9 mouse cellular contexts compared by ENCODE assay signal in genomic region chrX:101805512-101805911, GRCm38 (mm10). TPM values are rescaled to one million over a fixed set of nuclear protein-coding genes. Genes with fewer than 3 reads are reported as not detected.
DNase-seq lines count a peak whose midpoint lies in the region; ATAC-seq and TF ChIP-seq lines count a peak whose summit lies in the region.
"Had no signal": no experiment of that assay in that cellular context is flagged by ENCODE, and none has a peak within 500 bp of the region (broad histone marks: within the 10 kb centered on the region; RNA-seq: fewer than 3 reads in every experiment).

No protein-coding gene starts in this region.

- H3K4me2 ChIP-seq in kidney, embryonic 14.5 days (replicated peaks; ENCODE audit: low read depth, low read length), result no peak overlapping the region
- H3K4me2 ChIP-seq: heart, embryonic 13.5 days had no signal

- H3K9ac ChIP-seq in kidney, embryonic 14.5 days (ENCODE audit: low read depth, low read length), result no peak overlapping the region
- H3K9ac ChIP-seq: heart, embryonic 13.5 days had no signal

- no peak for TF ChIP-seq CTCF in kidney, adult 2 months (conservative IDR thresholded peaks at IDR 0.05; ENCODE audit: insufficient read depth, insufficient read length, low read depth, low read length)

- DNase-seq in kidney, adult 2 months, result peak; percentile 29
- DNase-seq in A20 (ENCODE audit: low read depth, low spot score) (peak; percentile 43), MEL-GATA-1-ER (ENCODE audit: extremely low read depth, low read depth) (peak; percentile 42)
- DNase-seq in embryo, embryonic 11.5 days (ENCODE audit: low read depth, low spot score), result peak; percentile 1
- no peak for DNase-seq in spleen, postnatal 4 days (ENCODE audit: low spot score in 2 of 2)
- DNase-seq in urinary bladder, postnatal 25 days (ENCODE audit: low spot score), result no peak

- no peaks in the 10 kb centered on the region for H3K36me3 ChIP-seq in kidney, adult 2 months (ENCODE audit: control insufficient read depth, insufficient read depth, low read length)
- H3K36me3 ChIP-seq in kidney, embryonic 14.5 days (ENCODE audit: control insufficient read depth, insufficient read depth, low read length), result no peaks in the 10 kb centered on the region
- H3K36me3 ChIP-seq: heart, embryonic 13.5 days had no signal

- 32% methylated on average over 2 of the region's 2 CpGs for WGBS in kidney, adult 2 months
- WGBS in kidney, embryonic 14.5 days, result 40% methylated on average over 2 of the region's 2 CpGs

- no peak overlapping the region for H3K4me3 ChIP-seq in kidney, adult 2 months (ENCODE audit: insufficient read depth, low read depth, low read length)
- no peak overlapping the region for H3K4me3 ChIP-seq in kidney, embryonic 14.5 days (ENCODE audit: low read length)
- H3K4me3 ChIP-seq: heart, embryonic 13.5 days had no signal

- no peak overlapping the region for H3K27ac ChIP-seq in kidney, adult 2 months (ENCODE audit: insufficient read depth, low read depth, low read length)
- H3K27ac ChIP-seq in kidney, embryonic 14.5 days (ENCODE audit: low read depth, low read length), result no peak overlapping the region
- H3K27ac ChIP-seq: heart, embryonic 13.5 days had no signal

- no peaks in the 10 kb centered on the region for H3K9me3 ChIP-seq in kidney, embryonic 14.5 days (ENCODE audit: control insufficient read depth, low read length)
- H3K9me3 ChIP-seq: heart, embryonic 13.5 days had no signal

- ATAC-seq in kidney, embryonic 14.5 days (ENCODE audit: low FRiP score, low TSS enrichment), result no peak

- no peaks in the 10 kb centered on the region for H3K27me3 ChIP-seq in kidney, adult 2 months (replicated peaks; ENCODE audit: control insufficient read depth, insufficient read depth, low read length)
- no peaks in the 10 kb centered on the region for H3K27me3 ChIP-seq in kidney, embryonic 14.5 days (ENCODE audit: control insufficient read depth, insufficient read depth, low read length)

- TF ChIP-seq POLR2A in kidney, adult 2 months (IDR thresholded peaks at IDR 0.05; ENCODE audit: low read depth, low read length), result no peak

- H3K4me1 ChIP-seq in kidney, adult 2 months (ENCODE audit: control insufficient read depth, insufficient read depth, low read length), result no peaks in the 10 kb centered on the region
- no peaks in the 10 kb centered on the region for H3K4me1 ChIP-seq in kidney, embryonic 14.5 days (ENCODE audit: control insufficient read depth, insufficient read depth, low read length)
- H3K4me1 ChIP-seq: heart, embryonic 13.5 days had no signal

RNA-seq across cellular contexts. Expression of gene 8030474K03Rik, which starts 11.1 kb away (rescaled TPM):
- not detected in 2 replicates for polyA plus RNA-seq in kidney, adult 2 months (2012; rRNA removed)
- polyA plus RNA-seq in kidney, embryonic 14.5 days (2014; fragmentation: Nextera tagmentation; extraction: Ambion mirVana), result 0.26 and 0.81 TPM in 2 replicates
- polyA plus RNA-seq: neural tube, embryonic 14.5 days had no signal

RNA-seq across cellular contexts. Expression of gene Gm4779, which starts 11.3 kb away (rescaled TPM):
- polyA plus RNA-seq in kidney, adult 2 months (2012; rRNA removed), result 0.13 TPM in 1 of 2 replicates, not detected in the other
- 0.56 and 0.81 TPM in 2 replicates for polyA plus RNA-seq in kidney, embryonic 14.5 days (2014; fragmentation: Nextera tagmentation; extraction: Ambion mirVana)
- polyA plus RNA-seq: neural tube, embryonic 14.5 days had no signal

RNA-seq across cellular contexts. Expression of gene Nhsl2, which starts 43.7 kb away (rescaled TPM):
- 3.2 and 4.0 TPM in 2 replicates for polyA plus RNA-seq in kidney, adult 2 months (2012; rRNA removed)
- 9.0 and 16.5 TPM in 2 replicates for polyA plus RNA-seq in kidney, embryonic 14.5 days (2014; fragmentation: Nextera tagmentation; extraction: Ambion mirVana)

Comparison
In these comparisons a context has a peak if more than half of its experiments do, and no peak if none do; other contexts are left out.
1. DNase-seq: peak in kidney, adult 2 months (single experiment), A20 (single experiment), MEL-GATA-1-ER (single experiment) and embryo, embryonic 11.5 days (single experiment); none in spleen, postnatal 4 days (0 of 2) and urinary bladder, postnatal 25 days (single experiment).